Mouse (Mus musculus): ENCODE data around the gene Gm6356.
"Not testable (repeated sequence)": the region's sequence is repeated elsewhere in the genome, so short reads cannot be mapped to it uniquely, and the experiment has no call there.

Gm6356 gene

DNA sequence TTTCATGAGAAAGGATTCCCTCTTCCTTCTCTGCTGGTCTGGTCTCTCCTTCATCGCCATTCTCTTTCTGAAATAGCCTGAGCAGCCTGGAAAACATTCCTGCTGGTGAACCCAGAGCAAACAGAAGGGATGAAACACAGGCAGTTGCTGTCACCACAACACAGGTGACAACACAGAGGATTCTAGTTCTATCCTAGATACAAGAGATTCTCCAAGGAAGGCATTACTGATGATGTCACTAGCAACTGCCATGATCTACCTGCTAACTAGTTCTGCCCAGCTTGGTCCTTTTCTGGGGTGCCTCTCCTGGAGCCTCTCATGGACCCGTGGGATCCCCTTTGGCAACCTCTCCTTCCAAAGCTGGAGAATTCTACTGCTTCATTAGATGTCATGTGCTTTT, at the start of gene Gm6356:
TSS of gene Gm6356 (minus strand) at position 101 of the 400 bp plus-strand sequence.
- DNase-seq (ENCODE audit: low spot score in 2 of 2): not testable (repeated sequence)

Measured in frontal cortex, postnatal 14 days (tissue).